Mouse (Mus musculus) stomach, embryonic 16.5 days (tissue): ENCODE results near the gene Pigc. TPM values are rescaled to one million over a fixed set of nuclear protein-coding genes. Genes with fewer than 3 reads are reported as not detected.
A peak's percentile ranks its signal among the peaks of the same experiment; 100 is the strongest.

Experiments
- ATAC-seq: fragments of 200-750 bp; cut with Nextera tagmentation; 2 replicates; pipeline ENCODE4 v1.8.0; 2017; ENCODE audit warnings: moderate number of reproducible peaks, moderate TSS enrichment; ENCODE audit not compliant: insufficient read depth, low FRiP score
- H3K27ac ChIP-seq: fragments of 300-500 bp; sonication (generic); 2 replicates; pipeline ENCODE4 v1.5.1; 2014; ENCODE audit warnings: low read length
- H3K27me3 ChIP-seq: fragments of 300-500 bp; sonication (generic); 2 replicates; pipeline ENCODE4 v1.6.1; 2014; ENCODE audit warnings: low read length, control low read depth, mixed read lengths; ENCODE audit not compliant: control insufficient read depth, insufficient read depth
- H3K36me3 ChIP-seq: fragments of 300-500 bp; sonication (generic); 2 replicates; pipeline ENCODE4 v1.6.1; 2014; ENCODE audit warnings: low read length; ENCODE audit not compliant: control insufficient read depth, insufficient read depth
- H3K4me1 ChIP-seq: fragments of 300-500 bp; sonication (generic); 2 replicates; pipeline ENCODE4 v1.6.1; 2014; ENCODE audit warnings: low read length, control low read depth, mixed read lengths; ENCODE audit not compliant: control insufficient read depth, insufficient read depth
- H3K4me2 ChIP-seq: fragments of 300-500 bp; sonication (generic); 2 replicates; pipeline ENCODE4 v1.6.1; 2014; ENCODE audit warnings: low read depth, low read length, mixed read lengths
- H3K4me3 ChIP-seq: fragments of 300-500 bp; sonication (generic); replicated peaks from 2 replicates; pipeline ENCODE4 v1.5.1; 2014; ENCODE audit warnings: mild to moderate bottlenecking, low read length
- H3K9ac ChIP-seq: fragments of 300-500 bp; sonication (generic); 2 replicates; pipeline ENCODE4 v1.6.1; 2014; ENCODE audit warnings: low read length
- H3K9me3 ChIP-seq: fragments of 300-500 bp; sonication (generic); replicated peaks from 2 replicates; pipeline ENCODE4 v1.6.1; 2016; ENCODE audit warnings: low read length, control low read depth; ENCODE audit not compliant: control insufficient read depth
- WGBS: fragments of 180-500 bp; shearing (Covaris S2); extraction: QIAGEN DNeasy Blood & Tissue Kit; methylation state at CpG from one replicate; pipeline ENCODE4 v1.1.7; 2014; 5-methylcytosine and 5-hydroxymethylcytosine counted together
- polyA plus RNA-seq: library from polyadenylated mRNA; unstranded; fragments of >200 nt; fragmentation: Nextera tagmentation; extraction: Ambion mirVana; gene quantifications from 2 replicates; pipeline ENCODE4 v1.2.1, GENCODE M21; 2015

Gene Pigc
- polyA plus RNA-seq, 1 experiment from 2014 or later, result 39.7 TPM

- Histone ChIP-seq H3K27me3 (no peaks in the 10 kb centered on the region), H3K4me1 (peaks cover 6% of the 10 kb centered on the region; the same call in 1 of the 2 replicates), H3K4me3 (no peak overlapping the region), H3K36me3 (no peaks in the 10 kb centered on the region), H3K9me3 (no peaks in the 10 kb centered on the region), H3K4me2 (no peak overlapping the region), H3K9ac (no peak overlapping the region), H3K27ac (no peak overlapping the region)
- WGBS, result 74% methylated on average over 9 of the region's 9 CpGs
- ATAC-seq, result no peak
These were observed 11.8 kb downstream of the Pigc start for GRCm38 (mm10) chr1:161980626-161981298.

DNA sequence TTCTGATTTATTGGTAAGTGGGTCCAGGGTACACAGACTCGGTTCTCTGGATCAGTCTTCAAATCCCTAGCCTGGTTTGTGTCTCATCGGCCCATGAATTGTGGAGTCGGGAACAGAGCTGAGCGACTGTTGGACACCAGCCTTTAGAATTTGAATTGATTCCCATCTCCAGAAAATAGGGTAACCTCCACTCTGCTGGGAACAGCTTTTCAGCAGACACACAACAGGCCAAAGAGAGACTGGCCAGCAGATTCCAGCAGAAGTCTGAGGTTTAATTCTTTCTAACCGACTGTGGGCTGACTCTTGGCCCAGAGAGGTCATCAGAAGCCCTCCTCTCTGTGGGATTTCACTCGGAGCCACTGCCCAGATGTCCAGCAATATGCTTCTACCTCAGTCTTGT, 14.5 kb downstream of the Pigc start:
- Histone ChIP-seq H3K9me3 (no peaks in the 10 kb centered on the region), H3K36me3 (no peaks in the 10 kb centered on the region), H3K27ac (no peak overlapping the region), H3K27me3 (no peaks in the 10 kb centered on the region), H3K4me1 (no peaks in the 10 kb centered on the region), H3K9ac (no peak overlapping the region), H3K4me2 (no peak overlapping the region), H3K4me3 (no peak overlapping the region)
- 68% methylated on average over 6 of the region's 6 CpGs for WGBS
- no peak for ATAC-seq

- no peaks in the 10 kb centered on the region for H3K27me3 ChIP-seq
- no peak for ATAC-seq
- H3K4me1 ChIP-seq, result no peaks in the 10 kb centered on the region
- H3K27ac ChIP-seq, result no peak overlapping the region
- no peak overlapping the region for H3K9ac ChIP-seq
- 36% methylated on average over 4 of the region's 4 CpGs for WGBS
- H3K4me3 ChIP-seq, result no peak overlapping the region
- H3K4me2 ChIP-seq, result no peak overlapping the region
- H3K9me3 ChIP-seq, result no peaks in the 10 kb centered on the region
- H3K36me3 ChIP-seq, result no peaks in the 10 kb centered on the region
These were observed 15.1 kb downstream of the Pigc start for GRCm38 (mm10) chr1:161983979-161984566.

DNA sequence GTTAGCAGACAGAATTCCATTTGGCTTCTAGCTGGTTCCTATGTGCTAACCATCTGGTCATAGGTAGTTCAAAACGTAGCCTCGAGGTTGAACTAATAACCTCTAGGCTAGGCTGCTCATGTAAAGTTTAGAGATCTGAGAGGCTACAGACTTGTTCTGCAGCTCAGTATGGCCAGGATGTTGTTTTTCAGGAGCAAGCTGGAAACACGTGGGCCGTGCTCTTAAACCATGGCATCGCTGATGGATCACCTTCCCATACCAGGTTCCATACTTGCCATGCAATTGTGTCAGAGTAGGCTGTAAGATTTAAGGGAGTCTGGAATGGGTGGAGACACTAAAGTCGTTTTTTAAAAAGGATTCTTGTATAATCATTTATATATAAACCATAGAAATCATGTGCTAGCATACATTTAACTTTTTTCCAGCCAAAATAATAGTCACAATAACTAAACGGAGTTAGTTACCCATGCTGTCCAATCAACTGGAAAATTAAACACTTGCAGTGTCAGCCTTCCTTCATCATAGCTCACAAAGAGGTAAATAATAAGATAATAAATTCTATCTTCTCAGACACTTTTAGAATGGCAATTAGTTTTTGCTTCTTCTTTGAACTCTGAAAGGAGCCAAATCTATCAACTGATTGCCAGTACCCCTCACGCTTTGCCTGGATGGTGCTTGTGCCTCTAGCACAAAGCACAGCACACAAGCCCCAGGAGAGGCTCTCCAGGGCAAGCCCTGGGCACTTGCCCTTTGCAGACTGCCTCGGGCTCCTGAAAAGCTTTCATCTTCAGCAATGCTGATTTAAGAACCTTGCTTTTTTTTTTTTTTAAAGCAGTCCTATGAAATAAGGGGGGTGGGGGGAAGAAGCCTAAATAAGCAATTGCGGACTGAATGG, 21.9 kb downstream of the Pigc start:
- Histone ChIP-seq H3K9ac (no peak overlapping the region), H3K9me3 (no peaks in the 10 kb centered on the region), H3K4me3 (no peak overlapping the region), H3K4me1 (no peaks in the 10 kb centered on the region), H3K27me3 (no peaks in the 10 kb centered on the region), H3K4me2 (no peak overlapping the region), H3K27ac (no peak overlapping the region), H3K36me3 (no peaks in the 10 kb centered on the region)
- 56% methylated on average over 10 of the region's 10 CpGs for whole genome bisulfite sequencing
- no peak for ATAC-seq

- Histone ChIP-seq H3K9me3 (no peaks in the 10 kb centered on the region), H3K4me2 (no peak overlapping the region), H3K27me3 (no peaks in the 10 kb centered on the region), H3K4me3 (no peak overlapping the region), H3K4me1 (no peaks in the 10 kb centered on the region), H3K9ac (no peak overlapping the region), H3K27ac (no peak overlapping the region), H3K36me3 (no peaks in the 10 kb centered on the region)
- no peak for ATAC-seq
- WGBS, result 92% methylated on average over 11 of the region's 11 CpGs
These were observed 22.9 kb downstream of the Pigc start for GRCm38 (mm10) chr1:161991846-161992245.

GRCm38 (mm10) chr1:161992389-161992788, 23.4 kb downstream of the Pigc start:
- no peaks in the 10 kb centered on the region for H3K27me3 ChIP-seq
- no peaks in the 10 kb centered on the region for H3K36me3 ChIP-seq
- no peaks in the 10 kb centered on the region for H3K4me1 ChIP-seq
- H3K27ac ChIP-seq, result no peak overlapping the region
- no peaks in the 10 kb centered on the region for H3K9me3 ChIP-seq
- no peak overlapping the region for H3K4me3 ChIP-seq
- ATAC-seq, result no peak
- no peak overlapping the region for H3K4me2 ChIP-seq
- no peak overlapping the region for H3K9ac ChIP-seq
- 83% methylated on average over 7 of the region's 7 CpGs for WGBS

DNA sequence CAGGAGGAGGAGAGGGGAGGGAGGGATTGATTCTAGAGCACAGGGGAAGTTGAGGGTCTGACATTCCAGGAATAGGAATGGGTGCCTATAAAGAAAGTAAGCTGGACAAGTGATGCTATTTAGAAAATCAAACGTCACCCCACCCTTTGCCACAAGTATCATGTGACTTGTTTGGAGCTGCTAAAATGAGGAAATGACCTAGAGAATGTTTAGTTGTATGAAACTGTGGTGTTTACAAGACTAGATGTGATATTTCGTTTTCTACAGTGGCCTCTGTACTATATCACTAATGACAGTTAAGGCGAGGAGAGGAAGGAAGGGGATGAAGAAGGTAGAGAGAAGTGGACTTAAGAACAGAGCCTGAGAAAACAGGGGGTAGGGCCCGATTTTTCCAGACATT, 29.8 kb downstream of the Pigc start:
- Histone ChIP-seq H3K36me3 (no peaks in the 10 kb centered on the region), H3K4me3 (no peak overlapping the region), H3K9ac (no peak overlapping the region), H3K27ac (no peak overlapping the region), H3K4me1 (peaks cover 13% of the 10 kb centered on the region), H3K4me2 (no peak overlapping the region), H3K9me3 (no peaks in the 10 kb centered on the region), H3K27me3 (no peaks in the 10 kb centered on the region)
- ATAC-seq, result no peak
- WGBS, result 44% methylated on average over 4 of the region's 4 CpGs

- Histone ChIP-seq H3K27ac (peak overlapping the region; percentile 68; the same call in 1 of the 2 replicates), H3K27me3 (no peaks in the 10 kb centered on the region), H3K4me1 (peaks cover 18% of the 10 kb centered on the region), H3K4me3 (no peak overlapping the region), H3K36me3 (no peaks in the 10 kb centered on the region), H3K9me3 (no peaks in the 10 kb centered on the region), H3K4me2 (0 out of 2 replicates have a peak overlapping the region, but pooled peaks have one; percentile 42), H3K9ac (no peak overlapping the region; the same call in 1 of the 2 replicates)
- ATAC-seq, result no peak
- WGBS, result 33% methylated on average over 5 of the region's 5 CpGs
These were observed 30.4 kb downstream of the Pigc start for GRCm38 (mm10) chr1:161999338-161999737.

- H3K9ac ChIP-seq, result peak overlapping the region; percentile 61; the same call in 1 of the 2 replicates
- no peaks in the 10 kb centered on the region for H3K36me3 ChIP-seq
- H3K27ac ChIP-seq, result peak overlapping the region; percentile 68
- ATAC-seq, result 0 out of 2 replicates have a peak, but pooled peaks have one; percentile 23
- WGBS, result 5% methylated on average over 4 of the region's 4 CpGs
- no peaks in the 10 kb centered on the region for H3K27me3 ChIP-seq
- H3K9me3 ChIP-seq, result no peaks in the 10 kb centered on the region
- H3K4me2 ChIP-seq, result peak overlapping the region; percentile 42
- H3K4me3 ChIP-seq, result no peak overlapping the region
- H3K4me1 ChIP-seq, result peaks cover 24% of the 10 kb centered on the region
These were observed 30.9 kb downstream of the Pigc start for GRCm38 (mm10) chr1:161999882-162000371.
